Mouse (Mus musculus) limb, embryonic 15.5 days (tissue): Measurements from ENCODE around the gene Olfr782. TPM values are rescaled to one million over a fixed set of nuclear protein-coding genes. Genes with fewer than 3 reads are reported as not detected.
"Not testable (repeated sequence)": the region's sequence is repeated elsewhere in the genome, so short reads cannot be mapped to it uniquely, and the experiment has no call there.

Experiments used
- ATAC-seq: fragments of 200-750 bp; cut with Nextera tagmentation; 2 replicates; pipeline ENCODE4 v1.8.0; 2017; ENCODE audit warnings: low read depth, moderate TSS enrichment; ENCODE audit not compliant: insufficient number of reproducible peaks, low FRiP score, low TSS enrichment
- H3K27ac ChIP-seq: fragments of 300-500 bp; sonication (generic); 2 replicates; pipeline ENCODE4 v1.5.1; 2015; ENCODE audit warnings: moderate library complexity, mild to moderate bottlenecking, inconsistent platforms
- H3K27me3 ChIP-seq: fragments of 300-500 bp; sonication (generic); 2 replicates; pipeline ENCODE4 v1.6.1; 2015; ENCODE audit warnings: inconsistent platforms
- H3K36me3 ChIP-seq: fragments of 300-500 bp; sonication (generic); 2 replicates; pipeline ENCODE4 v1.6.1; 2015; ENCODE audit warnings: inconsistent platforms
- H3K4me1 ChIP-seq: fragments of 300-500 bp; sonication (generic); 2 replicates; pipeline ENCODE4 v1.6.1; 2015; ENCODE audit warnings: inconsistent platforms
- H3K4me2 ChIP-seq: fragments of 300-500 bp; sonication (generic); 2 replicates; pipeline ENCODE4 v1.6.1; 2015; ENCODE audit warnings: mild to moderate bottlenecking, inconsistent platforms
- H3K4me3 ChIP-seq: fragments of 300-500 bp; sonication (generic); 2 replicates; pipeline ENCODE4 v1.5.1; 2015; ENCODE audit warnings: mild to moderate bottlenecking, inconsistent platforms
- H3K9ac ChIP-seq: fragments of 300-500 bp; sonication (generic); 2 replicates; pipeline ENCODE4 v1.6.1; 2015; ENCODE audit warnings: inconsistent platforms
- H3K9me3 ChIP-seq: fragments of 300-500 bp; sonication (generic); 2 replicates; pipeline ENCODE4 v1.6.1; 2016; ENCODE audit warnings: inconsistent platforms
- WGBS: fragments of 180-500 bp; shearing (Covaris S2); methylation state at CpG from one replicate; pipeline ENCODE4 v1.1.7; 2015; 5-methylcytosine and 5-hydroxymethylcytosine counted together
- polyA plus RNA-seq: library from polyadenylated mRNA; unstranded; fragments of >200 nt; fragmentation: Nextera tagmentation; extraction: Ambion mirVana; gene quantifications from 2 replicates; pipeline ENCODE4 v1.2.1, GENCODE M21; 2015

Gene Olfr782
- not detected in 2 replicates for polyA plus RNA-seq

GRCm38 (mm10) chr10:129348550-129348949 is at the start of gene Olfr782:
Gene Olfr782, plus strand, starts transcription at chr10:129348850.
- Histone ChIP-seq H3K9ac (no peak within 1 kb of the TSS), H3K4me3 (no peak within 1 kb of the TSS), H3K4me2 (no peak within 1 kb of the TSS), H3K27ac (no peak within 1 kb of the TSS), H3K9me3 (no peaks in the 10 kb centered on the region), H3K36me3 (no peaks in the 10 kb centered on the region), H3K4me1 (no peaks in the 10 kb centered on the region), H3K27me3 (no peaks in the 10 kb centered on the region)
- 78% methylated on average over 3 of the region's 3 CpGs for WGBS
- ATAC-seq: no peak

- H3K9me3 ChIP-seq, H3K9ac ChIP-seq, ATAC-seq, H3K27ac ChIP-seq, H3K27me3 ChIP-seq, H3K4me1 ChIP-seq, H3K4me3 ChIP-seq, H3K36me3 ChIP-seq, H3K4me2 ChIP-seq: not testable (repeated sequence)
- WGBS: 30% methylated on average over 1 of the region's 1 CpGs
Observed at GRCm38 (mm10) chr10:129312973-129313372, 35.7 kb upstream of the Olfr782 start.

GRCm38 (mm10) chr10:129313521-129313920 is 35.1 kb upstream of the Olfr782 start:
- ATAC-seq, H3K36me3 ChIP-seq, H3K27ac ChIP-seq, H3K4me1 ChIP-seq, H3K27me3 ChIP-seq, H3K4me2 ChIP-seq, H3K9ac ChIP-seq, H3K4me3 ChIP-seq, H3K9me3 ChIP-seq: not testable (repeated sequence)
- WGBS: 86% methylated on average over 1 of the region's 1 CpGs

DNA sequence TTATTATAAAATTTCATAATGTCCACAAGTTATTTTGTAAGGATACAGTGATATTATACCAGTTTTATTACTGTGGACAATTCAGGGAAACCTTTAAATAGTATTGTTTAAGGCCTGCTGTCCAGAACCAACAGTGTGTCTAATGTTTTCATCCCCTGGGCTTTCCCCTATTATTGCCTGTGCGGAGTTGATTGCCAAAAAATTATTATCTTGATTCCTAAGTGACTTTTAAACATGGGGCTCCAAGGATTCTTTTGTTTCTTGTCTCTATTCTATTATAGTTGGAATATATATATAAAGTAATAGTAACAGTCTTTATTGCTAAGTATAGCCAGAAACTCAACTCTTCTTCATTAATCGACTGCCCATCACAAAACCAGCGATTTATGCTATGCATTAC is 30.8 kb upstream of the Olfr782 start, which contains the start of gene Olfr780:
Olfr780 (plus strand) TSS at position 301 of the 400 bp plus-strand sequence.
- no peak for ATAC-seq
- H3K27ac ChIP-seq: no peak within 1 kb of the TSS
- H3K9me3 ChIP-seq: no peaks in the 10 kb centered on the region
- 80% methylated on average over 3 of the region's 3 CpGs for WGBS
- H3K4me1 ChIP-seq: no peaks in the 10 kb centered on the region
- H3K27me3 ChIP-seq: no peaks in the 10 kb centered on the region
- no peak within 1 kb of the TSS for H3K9ac ChIP-seq
- H3K36me3 ChIP-seq: no peaks in the 10 kb centered on the region
- no peak within 1 kb of the TSS for H3K4me3 ChIP-seq
- H3K4me2 ChIP-seq: no peak within 1 kb of the TSS

- Histone ChIP-seq H3K27me3 (no peaks in the 10 kb centered on the region), H3K4me3 (no peak within 1 kb of the TSS), H3K9ac (no peak within 1 kb of the TSS), H3K4me1 (no peaks in the 10 kb centered on the region), H3K27ac (no peak within 1 kb of the TSS), H3K36me3 (no peaks in the 10 kb centered on the region), H3K9me3 (no peaks in the 10 kb centered on the region), H3K4me2 (no peak within 1 kb of the TSS)
- ATAC-seq: no peak
Observed at GRCm38 (mm10) chr10:129328554-129328953, 20.1 kb upstream of the Olfr782 start, which contains the start of gene Olfr781. Gene Olfr781, plus strand, starts transcription at chr10:129328854.

GRCm38 (mm10) chr10:129352475-129352874 is 3.8 kb downstream of the Olfr782 start:
- ATAC-seq, H3K4me2 ChIP-seq, H3K27ac ChIP-seq, H3K27me3 ChIP-seq, H3K4me1 ChIP-seq, H3K9me3 ChIP-seq, H3K9ac ChIP-seq, H3K36me3 ChIP-seq, H3K4me3 ChIP-seq: not testable (repeated sequence)
- WGBS: 50% methylated on average over 2 of the region's 2 CpGs

DNA sequence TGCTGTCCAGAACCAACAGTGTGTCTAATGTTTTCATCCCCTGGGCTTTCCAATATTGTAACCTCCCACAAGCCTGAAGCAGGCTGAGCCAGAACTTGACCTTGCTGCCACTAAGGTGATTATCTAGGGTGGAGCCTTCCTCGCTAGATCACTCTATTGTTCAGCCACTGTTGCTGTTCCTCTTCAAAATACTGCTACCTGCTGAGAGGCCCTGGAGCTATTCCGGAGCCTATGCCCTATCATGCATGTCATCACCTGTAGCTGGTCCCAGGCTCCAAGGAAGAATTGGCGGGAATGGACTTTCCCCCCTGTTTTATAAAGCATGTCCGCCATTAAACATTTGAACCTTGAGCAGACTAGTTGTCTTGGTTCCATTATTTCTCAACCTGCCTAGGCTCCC is 7.8 kb downstream of the Olfr782 start:
- H3K4me2 ChIP-seq, H3K4me1 ChIP-seq, H3K27ac ChIP-seq, H3K27me3 ChIP-seq, H3K36me3 ChIP-seq, H3K9ac ChIP-seq, H3K9me3 ChIP-seq, H3K4me3 ChIP-seq, ATAC-seq: not testable (repeated sequence)
- 84% methylated on average over 4 of the region's 4 CpGs for WGBS

DNA sequence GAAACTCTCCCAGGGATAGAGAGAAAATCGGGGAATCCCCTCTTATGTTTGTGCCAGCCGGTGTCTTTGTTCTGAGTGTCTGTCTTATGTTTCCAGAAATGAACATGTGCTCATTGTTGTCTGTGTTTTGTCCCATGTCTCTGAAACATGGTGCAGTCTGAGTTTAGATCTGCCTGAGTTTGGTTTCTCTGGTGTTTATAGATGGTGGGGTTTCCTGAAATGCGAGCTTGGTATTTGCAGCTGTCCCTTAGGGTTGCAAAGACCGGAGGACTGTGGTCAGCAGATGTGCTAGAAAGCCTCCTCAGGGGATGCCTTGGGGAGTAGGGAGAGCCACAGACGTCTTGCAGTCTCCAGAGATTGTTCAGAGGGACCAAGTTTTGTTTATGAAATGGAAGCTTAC is 8.7 kb downstream of the Olfr782 start:
- Histone ChIP-seq H3K4me3 (no peak overlapping the region), H3K36me3 (no peaks in the 10 kb centered on the region), H3K4me2 (no peak overlapping the region), H3K9ac (no peak overlapping the region), H3K9me3 (no peaks in the 10 kb centered on the region), H3K27ac (no peak overlapping the region), H3K4me1 (no peaks in the 10 kb centered on the region), H3K27me3 (no peaks in the 10 kb centered on the region)
- ATAC-seq: no peak
- WGBS: 65% methylated on average over 5 of the region's 5 CpGs

DNA sequence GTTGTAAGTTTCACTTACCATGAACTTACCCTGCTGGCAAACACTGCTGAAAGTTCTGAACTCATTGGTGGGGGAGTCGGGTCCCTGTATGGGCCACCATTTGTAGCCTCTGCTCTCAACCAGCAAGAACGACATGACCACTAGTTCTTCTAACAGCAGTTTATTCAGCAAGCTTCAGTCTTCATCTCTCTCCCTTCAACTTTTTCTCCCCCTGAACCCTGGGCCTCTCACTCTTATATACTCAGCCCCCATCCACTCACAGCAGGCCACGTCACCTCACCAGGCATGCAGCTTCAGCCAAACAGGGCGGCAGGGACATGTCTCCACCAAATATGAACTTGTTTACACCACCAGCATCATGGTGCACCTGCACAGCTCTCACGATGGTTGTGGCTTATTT is 25.4 kb downstream of the Olfr782 start:
- H3K9ac ChIP-seq, H3K4me2 ChIP-seq, H3K9me3 ChIP-seq, H3K27ac ChIP-seq, H3K36me3 ChIP-seq, H3K27me3 ChIP-seq, H3K4me1 ChIP-seq, H3K4me3 ChIP-seq, ATAC-seq: not testable (repeated sequence)
- 86% methylated on average over 5 of the region's 5 CpGs for WGBS

- Histone ChIP-seq H3K27ac (no peak within 1 kb of the TSS), H3K4me3 (no peak within 1 kb of the TSS), H3K4me1 (no peaks in the 10 kb centered on the region), H3K4me2 (no peak within 1 kb of the TSS), H3K36me3 (no peaks in the 10 kb centered on the region), H3K27me3 (no peaks in the 10 kb centered on the region), H3K9me3 (no peaks in the 10 kb centered on the region), H3K9ac (no peak within 1 kb of the TSS)
- no peak for ATAC-seq
Observed at GRCm38 (mm10) chr10:129383783-129384182, 35.1 kb downstream of the Olfr782 start, which contains the start of gene Olfr784. Gene Olfr784, plus strand, starts transcription at chr10:129384083.

GRCm38 (mm10) chr10:129400892-129401291 is 52.2 kb downstream of the Olfr782 start:
- no peak overlapping the region for H3K9ac ChIP-seq
- H3K4me1 ChIP-seq: no peaks in the 10 kb centered on the region
- ATAC-seq: no peak
- H3K9me3 ChIP-seq: no peaks in the 10 kb centered on the region
- H3K4me3 ChIP-seq: no peak overlapping the region
- no peak overlapping the region for H3K4me2 ChIP-seq
- H3K36me3 ChIP-seq: no peaks in the 10 kb centered on the region
- 50% methylated on average over 5 of the region's 5 CpGs for WGBS
- no peak overlapping the region for H3K27ac ChIP-seq
- no peaks in the 10 kb centered on the region for H3K27me3 ChIP-seq
